Comparison of ENCODE assay signal across 23 mouse cellular contexts in genomic region chr6:85335352-85335751, GRCm38 (mm10).
"Had no signal": no experiment of that assay in that cellular context is flagged by ENCODE, and none has a peak within 500 bp of the region (broad histone marks: within the 10 kb centered on the region; RNA-seq: fewer than 3 reads in every experiment).

No protein-coding gene starts in this region.

- H3K9ac ChIP-seq: heart, embryonic 13.5 days; heart, embryonic 15.5 days; hindbrain, embryonic 13.5 days; hindbrain, embryonic 15.5 days; kidney, embryonic 15.5 days; limb, embryonic 13.5 days; limb, embryonic 15.5 days; liver, embryonic 12.5 days; liver, embryonic 14.5 days had no signal

- H3K27me3 ChIP-seq: heart, embryonic 15.5 days; hindbrain, embryonic 15.5 days had no signal

- H3K4me2 ChIP-seq: heart, embryonic 11.5 days; heart, embryonic 13.5 days; heart, embryonic 15.5 days; hindbrain, embryonic 13.5 days; hindbrain, embryonic 15.5 days; kidney, embryonic 15.5 days; limb, embryonic 13.5 days; limb, embryonic 15.5 days; liver, embryonic 12.5 days had no signal

- H3K9me3 ChIP-seq: heart, embryonic 13.5 days; heart, embryonic 15.5 days; hindbrain, embryonic 13.5 days; hindbrain, embryonic 15.5 days; kidney, embryonic 15.5 days; limb, embryonic 13.5 days; limb, embryonic 15.5 days; liver, embryonic 12.5 days had no signal

- H3K27ac ChIP-seq: heart, embryonic 13.5 days; heart, embryonic 15.5 days; hindbrain, embryonic 13.5 days; hindbrain, embryonic 15.5 days; hindbrain, postnatal 0 days; kidney, postnatal 0 days; limb, embryonic 13.5 days; limb, embryonic 15.5 days; liver, embryonic 12.5 days; liver, embryonic 14.5 days had no signal

- ATAC-seq: hindbrain, postnatal 0 days; intestine, embryonic 16.5 days; liver, embryonic 12.5 days had no signal

- H3K36me3 ChIP-seq: liver, embryonic 12.5 days had no signal

- DNase-seq: gastrocnemius, postnatal 14 days; gastrocnemius, postnatal 36 days; heart, adult 18-20 months; heart, postnatal 14 days; heart, postnatal 36 days; kidney, adult 11 months; kidney, postnatal 14 days; layer of hippocampus, adult 9-11 months; layer of hippocampus, postnatal 36 days; left cerebral cortex, postnatal 4 days had no signal

- H3K4me3 ChIP-seq: heart, embryonic 13.5 days; heart, embryonic 15.5 days; hindbrain, embryonic 13.5 days; hindbrain, embryonic 15.5 days; kidney, embryonic 15.5 days; limb, embryonic 13.5 days; limb, embryonic 15.5 days; liver, embryonic 12.5 days had no signal
